Mouse (Mus musculus) heart, postnatal 0 days (tissue): Measurements from ENCODE around the gene Prkag3.

ENCODE experiments used
- CTCF ChIP-seq: IDR thresholded peaks from 2 replicates; pipeline ENCODE4 v1.5.1; 2016; ENCODE audit warnings: antibody characterized with exemption, control low read depth, low read depth
- EP300 ChIP-seq: IDR thresholded peaks from 2 replicates; pipeline ENCODE4 v1.6.1; 2016; ENCODE audit warnings: antibody characterized with exemption, low read depth

DNA sequence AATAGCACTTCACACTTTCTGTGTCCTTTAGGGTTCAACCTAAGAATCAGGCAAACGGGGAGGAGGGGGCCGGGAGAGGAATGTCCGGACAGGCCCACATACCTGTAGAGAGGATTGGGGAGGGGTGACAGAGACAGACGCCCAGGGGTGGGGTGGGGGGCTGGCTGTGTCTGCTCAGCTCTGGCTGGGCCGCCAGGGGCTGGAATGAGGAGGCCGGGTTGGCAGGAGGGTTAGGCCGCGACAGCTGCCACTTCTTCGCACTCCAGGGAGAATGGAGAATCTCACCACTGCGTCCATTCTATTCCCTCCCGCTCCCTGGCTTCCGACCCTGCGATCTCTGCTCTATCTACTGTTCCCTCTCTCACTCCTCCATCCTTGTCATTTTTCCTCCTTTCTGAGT is 34.5 kb upstream of the Prkag3 start:
- TF ChIP-seq CTCF (no peak), EP300 (no peak)
